ENCODE assay signal across 21 mouse cellular contexts in genomic region chr14:60830096-60830495, GRCm38 (mm10). TPM values are rescaled to one million over a fixed set of nuclear protein-coding genes. Genes with fewer than 3 reads are reported as not detected.
DNase-seq lines count a peak whose midpoint lies in the region; ATAC-seq and TF ChIP-seq lines count a peak whose summit lies in the region.
"Had no signal": no experiment of that assay in that cellular context is flagged by ENCODE, and none has a peak within 500 bp of the region (broad histone marks: within the 10 kb centered on the region; RNA-seq: fewer than 3 reads in every experiment).

No protein-coding gene starts in this region.

- peak; percentile 30 for DNase-seq in liver, adult 2 months (ENCODE audit: extremely low read depth, low read depth, low spot score)
- no peak for DNase-seq in liver, embryonic 11.5 days (ENCODE audit: low spot score)
- no peak for DNase-seq in left cerebral cortex, postnatal 25 days (ENCODE audit: low spot score in 2 of 2)
- no peak for DNase-seq in layer of hippocampus, postnatal 10 days (ENCODE audit: low spot score in 2 of 2)
- DNase-seq: adrenal gland, postnatal 10 days; adrenal gland, postnatal 36 days; cerebellum, adult 18-20 months; cerebellum, adult 9-11 months; cerebellum, postnatal 25 days; embryo, embryonic 11 days; gastrocnemius, postnatal 25 days had no signal

- TF ChIP-seq POLR2A in liver, adult 2 months (IDR thresholded peaks at IDR 0.05; ENCODE audit: extremely low read depth, insufficient read depth, low read length) = no peak

- intact Hi-C loops in left cerebral cortex, postnatal 25 days (cut with DNase I) = no loop called here

- peaks cover 27% of the 10 kb centered on the region for H3K36me3 ChIP-seq in liver, adult 2 months (ENCODE audit: control insufficient read depth, insufficient read depth, low read length)
- H3K36me3 ChIP-seq in liver, embryonic 11.5 days (ENCODE audit: control insufficient read depth, insufficient read depth, low read length) = peaks cover 14% of the 10 kb centered on the region

- no peaks in the 10 kb centered on the region for H3K27me3 ChIP-seq in liver, adult 2 months (ENCODE audit: control insufficient read depth, insufficient read depth, low read length)
- no peaks in the 10 kb centered on the region for H3K27me3 ChIP-seq in liver, embryonic 11.5 days (replicated peaks; ENCODE audit: control insufficient read depth, insufficient read depth, low read length)
- H3K27me3 ChIP-seq: embryonic facial prominence, embryonic 13.5 days; forebrain, embryonic 12.5 days; forebrain, embryonic 15.5 days; hindbrain, embryonic 12.5 days; hindbrain, embryonic 15.5 days had no signal

- no peak overlapping the region for H3K9ac ChIP-seq in liver, adult 2 months (ENCODE audit: low read depth, low read length)
- no peak overlapping the region for H3K9ac ChIP-seq in liver, embryonic 11.5 days (ENCODE audit: low read depth, low read length)
- H3K9ac ChIP-seq: embryonic facial prominence, embryonic 13.5 days; forebrain, embryonic 12.5 days; forebrain, embryonic 15.5 days; hindbrain, embryonic 12.5 days; hindbrain, embryonic 15.5 days had no signal

- WGBS in liver, adult 2 months = 91% methylated on average over 2 of the region's 2 CpGs
- WGBS in liver, embryonic 11.5 days = 86% methylated on average over 2 of the region's 2 CpGs

- H3K27ac ChIP-seq in liver, adult 2 months (replicated peaks; ENCODE audit: insufficient read depth, low read depth, low read length) = no peak overlapping the region
- no peak overlapping the region for H3K27ac ChIP-seq in liver, embryonic 11.5 days (ENCODE audit: low read depth, low read length)
- H3K27ac ChIP-seq: embryonic facial prominence, embryonic 10.5 days; embryonic facial prominence, embryonic 13.5 days; forebrain, embryonic 12.5 days; forebrain, embryonic 15.5 days; hindbrain, embryonic 12.5 days; hindbrain, embryonic 15.5 days had no signal

- H3K79me2 ChIP-seq in liver, adult 2 months (ENCODE audit: control insufficient read depth, insufficient read depth, low read length) = no peaks in the 10 kb centered on the region

- no peak for ATAC-seq in liver, embryonic 11.5 days (replicated peaks; ENCODE audit: low FRiP score)
- ATAC-seq in common myeloid progenitor, adult 5-6 weeks (replicated peaks; ENCODE audit: low read depth, poor library complexity, severe bottlenecking) = 0 out of 2 replicates have a peak, but pooled peaks have one; percentile 3
- peak; percentile 83 for ATAC-seq in megakaryocyte, adult 5-6 weeks (ENCODE audit: poor library complexity, severe bottlenecking)
- ATAC-seq: activated CD4-positive, CD25-positive, alpha-beta regulatory T cell, adult 4 months; forebrain, embryonic 15.5 days had no signal

- H3K4me3 ChIP-seq in liver, adult 2 months (ENCODE audit: insufficient read depth, low read depth, low read length) = no peak overlapping the region
- H3K4me3 ChIP-seq in liver, embryonic 11.5 days (ENCODE audit: low read depth, low read length) = no peak overlapping the region
- H3K4me3 ChIP-seq: embryonic facial prominence, embryonic 10.5 days; embryonic facial prominence, embryonic 13.5 days; erythroblast, embryonic 14.5 days; forebrain, embryonic 12.5 days; forebrain, embryonic 15.5 days; hindbrain, embryonic 12.5 days; hindbrain, embryonic 15.5 days had no signal

- H3K9me3 ChIP-seq in liver, embryonic 11.5 days (ENCODE audit: control insufficient read depth, low read length) = peaks cover 4% of the 10 kb centered on the region; the same call in 1 of the 2 replicates
- H3K9me3 ChIP-seq: forebrain, embryonic 15.5 days; hindbrain, embryonic 15.5 days had no signal

- TF ChIP-seq CTCF in liver, adult 2 months (IDR thresholded peaks at IDR 0.05; ENCODE audit: low read depth, low read length) = no peak

- H3K4me2 ChIP-seq in liver, embryonic 11.5 days = no peak overlapping the region
- H3K4me2 ChIP-seq: embryonic facial prominence, embryonic 13.5 days; forebrain, embryonic 12.5 days; forebrain, embryonic 15.5 days; hindbrain, embryonic 12.5 days; hindbrain, embryonic 15.5 days had no signal

- H3K4me1 ChIP-seq in liver, adult 2 months (ENCODE audit: control insufficient read depth, insufficient read depth, low read length) = no peaks in the 10 kb centered on the region
- no peaks in the 10 kb centered on the region for H3K4me1 ChIP-seq in liver, embryonic 11.5 days (replicated peaks; ENCODE audit: control insufficient read depth, insufficient read depth, low read length)
- H3K4me1 ChIP-seq: embryonic facial prominence, embryonic 10.5 days; embryonic facial prominence, embryonic 13.5 days; forebrain, embryonic 12.5 days; forebrain, embryonic 15.5 days; hindbrain, embryonic 12.5 days; hindbrain, embryonic 15.5 days had no signal

RNA-seq across cellular contexts. Expression of gene Mipep, which starts 45.7 kb away (rescaled TPM):
- 26.0 and 30.1 TPM in 2 replicates for total RNA-seq in liver, adult 2 months (2014; rRNA removed)
- polyA plus RNA-seq in liver, adult 2 months (2012; rRNA removed) = 13.9 and 15.2 TPM in 2 replicates
- polyA plus RNA-seq in liver, embryonic 11.5 days (2014; fragmentation: Nextera tagmentation; extraction: Ambion mirVana) = 27.8 TPM in 2 replicates
- 21.7 and 24.5 TPM in 2 replicates for total RNA-seq in common myeloid progenitor, adult 5-6 weeks (2017)
- 6.1 and 7.5 TPM in 2 replicates for total RNA-seq in megakaryocyte, adult 5-6 weeks (2015)
- total RNA-seq in megakaryocyte, adult 5-6 weeks (2017) = 11.4 and 12.0 TPM in 2 replicates
- total RNA-seq in left cerebral cortex, postnatal 25 days (2021) = 10 to 100 TPM; 24.7 to 25.7 TPM
- total RNA-seq in layer of hippocampus, postnatal 10 days (2021) = 10 to 100 TPM; 25.9 to 26.8 TPM
